Mouse (Mus musculus): ENCODE measurements at regions not wholly inside any gene's neighbourhood (a gene's known extent, or its start where the extent isn't known, plus 50 kb on each side); places are given as distances from the start of the nearest gene placed in this dataset.
"Not testable (repeated sequence)": the region's sequence is repeated elsewhere in the genome, so short reads cannot be mapped to it uniquely, and the experiment has no call there.

DNA sequence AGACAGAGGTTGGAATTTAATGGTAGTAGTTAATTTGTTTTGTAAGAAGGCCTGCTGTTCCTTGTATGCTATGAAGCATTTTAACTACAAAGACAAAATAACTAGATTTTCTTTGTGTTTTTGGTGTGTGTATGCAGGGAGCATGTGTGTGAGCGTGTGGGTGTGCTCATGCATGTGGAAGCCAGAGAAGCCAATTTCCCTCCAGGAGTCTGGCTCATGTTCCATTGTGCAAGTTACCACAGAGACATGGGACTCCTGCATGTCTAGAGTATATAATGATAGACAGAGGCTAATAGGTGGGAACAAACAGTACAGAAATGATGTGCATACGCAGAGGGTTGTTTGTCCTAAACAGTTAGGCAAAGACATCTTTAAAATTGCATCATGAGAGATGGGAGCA, 219.0 kb upstream of the Dpp6 start:
- Histone ChIP-seq H3K9me3 (no peaks in the 10 kb centered on the region), H3K4me2 (no peak overlapping the region), H3K9ac (no peak overlapping the region), H3K4me1 (no peaks in the 10 kb centered on the region), H3K27ac (no peak overlapping the region), H3K27me3 (no peaks in the 10 kb centered on the region), H3K36me3 (replicated peaks) (no peaks in the 10 kb centered on the region), H3K4me3 (replicated peaks) (no peak overlapping the region)
- no peak for ATAC-seq (ENCODE audit: low FRiP score)
- 95% methylated on average over 2 of the region's 2 CpGs for WGBS

DNA sequence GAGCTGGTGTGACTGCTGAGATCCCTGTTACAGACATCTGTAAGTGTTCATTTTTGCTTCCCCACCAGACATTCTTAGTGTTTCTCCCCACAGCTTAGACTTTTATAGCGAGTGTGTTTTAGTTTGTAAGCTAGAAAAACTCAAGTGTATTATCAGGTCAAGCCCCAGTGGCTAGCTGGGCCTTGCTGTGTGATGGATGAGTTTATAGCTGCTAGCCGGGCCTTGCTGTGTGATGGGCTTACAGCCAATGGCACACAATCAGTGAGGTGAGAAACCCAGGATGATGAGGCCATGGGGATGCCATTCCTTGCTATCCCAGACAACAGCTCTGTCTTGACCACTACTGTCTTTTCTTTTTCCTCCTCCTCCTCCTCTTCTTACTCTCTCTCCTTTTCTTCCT, 197.7 kb upstream of the Dpp6 start:
- Histone ChIP-seq H3K9ac (no peak overlapping the region), H3K27ac (no peak overlapping the region), H3K4me2 (no peak overlapping the region), H3K4me3 (replicated peaks) (no peak overlapping the region), H3K9me3 (no peaks in the 10 kb centered on the region), H3K4me1 (no peaks in the 10 kb centered on the region), H3K36me3 (replicated peaks) (no peaks in the 10 kb centered on the region), H3K27me3 (no peaks in the 10 kb centered on the region)
- no peak for ATAC-seq (ENCODE audit: low FRiP score)
- WGBS, result 77% methylated on average over 2 of the region's 2 CpGs

DNA sequence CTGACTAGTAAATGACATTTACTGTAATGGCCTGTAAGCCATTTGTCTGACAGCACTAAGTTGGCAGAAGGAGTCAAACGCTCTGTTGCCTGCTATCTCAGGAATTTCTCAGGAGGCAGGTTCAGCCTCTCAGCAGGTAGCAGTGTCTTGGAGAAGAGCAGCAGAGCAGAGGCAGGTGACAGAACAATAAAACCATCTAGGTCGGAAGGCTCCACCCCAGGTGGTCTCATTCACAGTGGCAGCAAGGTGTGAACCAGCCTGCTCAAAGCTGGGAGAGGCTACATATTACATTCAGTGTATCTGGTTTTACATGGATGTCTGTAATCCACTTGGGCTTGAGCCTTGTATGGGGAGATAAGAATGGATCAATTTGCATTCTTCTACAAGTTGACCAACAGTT, 194.9 kb upstream of the Dpp6 start:
- H3K27me3 ChIP-seq, result no peaks in the 10 kb centered on the region
- H3K4me3 ChIP-seq (replicated peaks), result no peak overlapping the region
- H3K9me3 ChIP-seq, result no peaks in the 10 kb centered on the region
- H3K9ac ChIP-seq, result no peak overlapping the region
- no peak for ATAC-seq (ENCODE audit: low FRiP score)
- H3K4me1 ChIP-seq, result no peaks in the 10 kb centered on the region
- no peak overlapping the region for H3K27ac ChIP-seq
- no peaks in the 10 kb centered on the region for H3K36me3 ChIP-seq (replicated peaks)
- 47% methylated on average over 2 of the region's 2 CpGs for WGBS
- no peak overlapping the region for H3K4me2 ChIP-seq

GRCm38 (mm10) chr5:26671478-26671877, 145.5 kb upstream of the Dpp6 start:
- H3K27ac ChIP-seq, result no peak overlapping the region
- H3K4me1 ChIP-seq, result no peaks in the 10 kb centered on the region
- H3K27me3 ChIP-seq, result no peaks in the 10 kb centered on the region
- no peak for ATAC-seq (ENCODE audit: low FRiP score)
- no peaks in the 10 kb centered on the region for H3K36me3 ChIP-seq (replicated peaks)
- no peak overlapping the region for H3K9ac ChIP-seq
- H3K4me3 ChIP-seq (replicated peaks), result no peak overlapping the region
- no peaks in the 10 kb centered on the region for H3K9me3 ChIP-seq
- H3K4me2 ChIP-seq, result no peak overlapping the region
- 78% methylated on average over 1 of the region's 1 CpGs for WGBS

GRCm38 (mm10) chr5:26689775-26690174, 127.2 kb upstream of the Dpp6 start:
- no peak for ATAC-seq (ENCODE audit: low FRiP score)
- Histone ChIP-seq H3K36me3 (replicated peaks) (no peaks in the 10 kb centered on the region), H3K4me2 (no peak overlapping the region), H3K27ac (no peak overlapping the region), H3K9me3 (no peaks in the 10 kb centered on the region), H3K27me3 (no peaks in the 10 kb centered on the region), H3K4me1 (no peaks in the 10 kb centered on the region), H3K4me3 (replicated peaks) (no peak overlapping the region), H3K9ac (no peak overlapping the region)
- 74% methylated on average over 3 of the region's 3 CpGs for WGBS

GRCm38 (mm10) chr5:26691121-26691520, 125.9 kb upstream of the Dpp6 start:
- no peak overlapping the region for H3K9ac ChIP-seq
- no peak overlapping the region for H3K27ac ChIP-seq
- ATAC-seq (ENCODE audit: low FRiP score), result no peak
- no peaks in the 10 kb centered on the region for H3K4me1 ChIP-seq
- H3K4me2 ChIP-seq, result no peak overlapping the region
- no peaks in the 10 kb centered on the region for H3K36me3 ChIP-seq (replicated peaks)
- WGBS, result 94% methylated on average over 1 of the region's 1 CpGs
- no peaks in the 10 kb centered on the region for H3K27me3 ChIP-seq
- no peak overlapping the region for H3K4me3 ChIP-seq (replicated peaks)
- H3K9me3 ChIP-seq, result no peaks in the 10 kb centered on the region

DNA sequence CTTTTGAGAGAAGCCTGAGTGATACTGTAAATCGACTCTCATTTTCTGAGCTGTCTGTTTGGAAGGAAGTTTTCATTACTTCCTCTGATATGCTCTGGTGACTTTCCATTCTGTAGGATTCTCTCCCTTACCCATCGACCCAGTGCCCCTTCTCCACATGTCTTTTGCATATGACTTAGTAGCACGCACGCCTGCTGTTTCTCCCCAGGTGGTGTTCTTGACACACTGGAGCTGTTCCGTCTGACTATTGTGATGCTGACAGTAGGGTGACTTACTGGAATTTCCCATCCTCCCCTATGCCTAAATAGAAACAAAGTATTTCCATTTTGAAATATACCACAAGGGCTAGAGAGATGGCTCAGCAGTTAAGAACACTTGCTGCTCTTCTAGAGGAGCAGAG, 125.0 kb upstream of the Dpp6 start:
- no peaks in the 10 kb centered on the region for H3K27me3 ChIP-seq
- no peak overlapping the region for H3K27ac ChIP-seq
- 24% methylated on average over 5 of the region's 5 CpGs for WGBS

GRCm38 (mm10) chr5:26703621-26704020, 113.4 kb upstream of the Dpp6 start:
- not testable (repeated sequence) for H3K27me3 ChIP-seq; H3K4me1 ChIP-seq; H3K9ac ChIP-seq; ATAC-seq (ENCODE audit: low FRiP score); H3K4me3 ChIP-seq (replicated peaks); H3K36me3 ChIP-seq (replicated peaks); H3K9me3 ChIP-seq; H3K27ac ChIP-seq; H3K4me2 ChIP-seq
- WGBS, result 46% methylated on average over 6 of the region's 6 CpGs

More for the DNA sequence above, 125.0 kb upstream of the Dpp6 start:
- ATAC-seq (ENCODE audit: low FRiP score), result no peak
- Histone ChIP-seq H3K36me3 (replicated peaks) (no peaks in the 10 kb centered on the region), H3K4me1 (no peaks in the 10 kb centered on the region), H3K9ac (no peak overlapping the region), H3K4me3 (replicated peaks) (no peak overlapping the region), H3K9me3 (no peaks in the 10 kb centered on the region), H3K4me2 (no peak overlapping the region)

- 66% methylated on average over 2 of the region's 2 CpGs for whole genome bisulfite sequencing
- no peak overlapping the region for H3K27ac ChIP-seq
- H3K36me3 ChIP-seq (replicated peaks), result no peaks in the 10 kb centered on the region
Measured at GRCm38 (mm10) chr5:26707661-26708060, 109.3 kb upstream of the Dpp6 start.

DNA sequence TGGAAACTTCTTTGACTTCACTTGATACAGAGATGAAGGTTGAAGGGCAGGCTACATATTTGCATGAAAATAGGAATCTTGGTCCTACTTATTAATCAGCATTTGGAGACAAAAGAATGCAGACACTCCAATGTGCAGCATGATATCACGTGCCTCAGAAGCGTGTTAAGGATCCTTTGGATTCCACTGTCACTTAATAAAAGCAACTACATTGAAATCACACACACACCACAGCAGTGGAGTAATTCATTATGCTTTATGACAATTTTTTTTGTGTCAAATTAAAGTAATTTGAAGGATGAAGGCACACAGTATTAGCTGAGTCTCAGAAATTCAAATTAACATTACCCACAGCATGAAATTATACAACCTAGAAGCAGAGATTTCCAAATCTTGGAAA, 92.5 kb upstream of the Dpp6 start:
- H3K4me2 ChIP-seq, result no peak overlapping the region
- WGBS, result 75% methylated on average over 2 of the region's 2 CpGs
- H3K36me3 ChIP-seq (replicated peaks), result no peaks in the 10 kb centered on the region
- no peaks in the 10 kb centered on the region for H3K27me3 ChIP-seq
- H3K9ac ChIP-seq, result no peak overlapping the region
- no peaks in the 10 kb centered on the region for H3K4me1 ChIP-seq
- ATAC-seq (ENCODE audit: low FRiP score), result no peak
- no peaks in the 10 kb centered on the region; the same call in 1 of the 2 replicates for H3K9me3 ChIP-seq
- H3K27ac ChIP-seq, result no peak overlapping the region
- no peak overlapping the region for H3K4me3 ChIP-seq (replicated peaks)

More at GRCm38 (mm10) chr5:26707661-26708060, 109.3 kb upstream of the Dpp6 start:
- Histone ChIP-seq H3K4me2 (no peak overlapping the region), H3K9ac (no peak overlapping the region), H3K9me3 (no peaks in the 10 kb centered on the region), H3K4me3 (replicated peaks) (no peak overlapping the region), H3K27me3 (no peaks in the 10 kb centered on the region), H3K4me1 (no peaks in the 10 kb centered on the region)
- no peak for ATAC-seq (ENCODE audit: low FRiP score)

DNA sequence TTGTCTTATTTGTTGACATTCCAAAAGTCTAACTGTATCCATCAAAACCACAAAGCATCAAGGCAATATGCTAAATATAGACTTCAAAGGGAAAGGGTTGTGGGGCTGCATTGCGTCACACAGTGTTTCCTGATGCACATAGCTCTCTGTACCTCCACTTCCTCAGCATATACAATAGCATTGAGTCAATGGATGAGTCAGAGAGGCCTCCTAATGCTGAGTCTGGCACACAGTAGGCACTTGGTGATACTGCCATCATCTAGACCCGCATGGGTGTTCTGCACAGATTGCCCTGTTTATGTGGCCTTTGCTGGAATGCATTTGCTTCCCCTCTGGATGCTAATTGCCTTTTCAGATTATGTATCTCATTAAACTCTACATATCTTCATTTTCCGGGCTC, 91.0 kb upstream of the Dpp6 start:
- Histone ChIP-seq H3K27me3 (no peaks in the 10 kb centered on the region), H3K4me1 (no peaks in the 10 kb centered on the region), H3K27ac (no peak overlapping the region), H3K4me3 (replicated peaks) (no peak overlapping the region), H3K9ac (no peak overlapping the region), H3K9me3 (no peaks in the 10 kb centered on the region; the same call in 1 of the 2 replicates), H3K4me2 (no peak overlapping the region), H3K36me3 (replicated peaks) (no peaks in the 10 kb centered on the region)
- ATAC-seq (ENCODE audit: low FRiP score), result no peak
- WGBS, result 85% methylated on average over 3 of the region's 3 CpGs

- not testable (repeated sequence) for ATAC-seq (ENCODE audit: low FRiP score); H3K4me1 ChIP-seq; H3K9me3 ChIP-seq; H3K36me3 ChIP-seq (replicated peaks); H3K27me3 ChIP-seq; H3K9ac ChIP-seq; H3K4me3 ChIP-seq (replicated peaks); H3K27ac ChIP-seq; H3K4me2 ChIP-seq
- 67% methylated on average over 6 of the region's 6 CpGs for WGBS
Measured at GRCm38 (mm10) chr5:26751196-26751595, 65.8 kb upstream of the Dpp6 start.

DNA sequence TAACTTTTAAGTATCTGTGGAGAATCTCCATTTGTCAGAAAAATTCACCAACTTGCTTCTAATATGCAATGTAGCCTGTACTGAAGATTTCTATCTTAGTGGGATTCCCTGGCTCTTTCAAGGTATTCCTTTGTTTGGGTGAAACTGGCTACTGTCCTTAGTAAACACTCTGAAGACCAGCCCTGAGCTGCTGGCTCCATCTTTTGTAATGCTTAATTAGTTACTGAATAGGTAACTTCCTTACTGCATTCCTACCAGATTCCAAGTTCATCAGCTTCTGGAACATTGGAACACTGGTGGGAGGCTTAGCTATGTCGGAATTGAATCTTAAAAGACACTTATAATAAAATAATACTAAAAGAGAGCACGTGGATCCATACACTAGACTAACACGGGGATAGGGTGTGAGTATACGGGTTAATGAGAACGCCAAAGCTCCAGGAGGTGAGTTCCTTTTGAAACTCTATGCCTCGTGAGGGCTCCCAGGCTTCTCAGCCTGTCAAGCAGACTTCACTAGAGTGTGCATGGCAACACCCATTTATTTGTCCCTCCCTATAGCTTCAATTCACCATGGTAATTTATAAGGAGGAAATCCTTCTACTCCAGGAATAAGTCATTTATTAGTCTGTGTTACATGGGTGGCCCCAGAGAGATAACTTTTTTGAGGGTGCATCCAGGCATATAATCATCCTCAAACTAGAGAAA, 65.2 kb upstream of the Dpp6 start:
- H3K9me3 ChIP-seq; H3K4me3 ChIP-seq (replicated peaks); H3K27me3 ChIP-seq; ATAC-seq (ENCODE audit: low FRiP score); H3K4me2 ChIP-seq; H3K9ac ChIP-seq; H3K4me1 ChIP-seq; H3K27ac ChIP-seq; H3K36me3 ChIP-seq (replicated peaks): not testable (repeated sequence)
- 60% methylated on average over 6 of the region's 6 CpGs for WGBS

All from forebrain, embryonic 12.5 days (tissue).